Mouse (Mus musculus) thymus, postnatal 0 days (tissue): ENCODE data around the gene Os9. TPM values are rescaled to one million over a fixed set of nuclear protein-coding genes. Genes with fewer than 3 reads are reported as not detected.
"Not testable (repeated sequence)": the region's sequence is repeated elsewhere in the genome, so short reads cannot be mapped to it uniquely, and the experiment has no call there.

Source experiments
- DNase-seq: peaks from one replicate; pipeline ENCODE4 v3.0.0-alpha.2; 2015; ENCODE audit warnings: low spot score
- polyA plus RNA-seq: library from polyadenylated mRNA; unstranded; fragments of >200 nt; fragmentation: Nextera tagmentation; extraction: Ambion mirVana; gene quantifications from 2 replicates; pipeline ENCODE4 v1.2.1, GENCODE M21; 2015

The Os9 gene
- polyA plus RNA-seq, 1 experiment from 2014 or later: 90.9 TPM

- no peak for DNase-seq
These were observed 55.0 kb downstream of the Os9 start for GRCm38 (mm10) chr10:127065981-127066380.

GRCm38 (mm10) chr10:127063913-127064870 is 56.7 kb downstream of the Os9 start:
- DNase-seq: peak; percentile 15

GRCm38 (mm10) chr10:127063239-127063872 is 57.6 kb downstream of the Os9 start, which contains the start of gene Cdk4:
Cdk4 (plus strand) TSS chr10:127063534.
- DNase-seq: peak; percentile 98

GRCm38 (mm10) chr10:127062503-127062902 is 58.4 kb downstream of the Os9 start:
- DNase-seq: no peak

GRCm38 (mm10) chr10:127062101-127062500 is 58.8 kb downstream of the Os9 start:
- not testable (repeated sequence) for DNase-seq

- no peak for DNase-seq
These were observed 59.4 kb downstream of the Os9 start for GRCm38 (mm10) chr10:127061513-127061912.

- DNase-seq: no peak
These were observed 59.8 kb downstream of the Os9 start for GRCm38 (mm10) chr10:127061085-127061484.

GRCm38 (mm10) chr10:127059968-127060916 is 60.7 kb downstream of the Os9 start, which contains the start of gene March9:
March9 (minus strand) TSS chr10:127060184.
- peak; percentile 75 for DNase-seq

- no peak for DNase-seq
These were observed 61.6 kb downstream of the Os9 start for GRCm38 (mm10) chr10:127059174-127059967.

- DNase-seq: no peak
These were observed 62.2 kb downstream of the Os9 start for GRCm38 (mm10) chr10:127058708-127059107.

- DNase-seq: peak; percentile 75
These were observed 62.8 kb downstream of the Os9 start for GRCm38 (mm10) chr10:127058161-127058560.

- no peak for DNase-seq
These were observed 64.4 kb downstream of the Os9 start for GRCm38 (mm10) chr10:127056490-127056889.

- DNase-seq: no peak
These were observed 65.5 kb downstream of the Os9 start for GRCm38 (mm10) chr10:127055406-127055805.

GRCm38 (mm10) chr10:127054646-127055045 is 66.3 kb downstream of the Os9 start:
- DNase-seq: no peak

GRCm38 (mm10) chr10:127050119-127050474 is 70.8 kb downstream of the Os9 start:
- no peak for DNase-seq

GRCm38 (mm10) chr10:127049395-127050118 is 71.4 kb downstream of the Os9 start:
- no peak for DNase-seq

- no peak for DNase-seq
These were observed 72.1 kb downstream of the Os9 start for GRCm38 (mm10) chr10:127048608-127049394.

GRCm38 (mm10) chr10:127047954-127048353 is 73.0 kb downstream of the Os9 start, which contains the start of gene Cyp27b1:
Cyp27b1 (plus strand) TSS chr10:127048250.
- DNase-seq: no peak
